Mouse (Mus musculus) forebrain, embryonic 11.5 days (tissue): ENCODE data around the gene Rpn2. TPM values are rescaled to one million over a fixed set of nuclear protein-coding genes. Genes with fewer than 3 reads are reported as not detected.
A peak's percentile ranks its signal among the peaks of the same experiment; 100 is the strongest.

Source experiments
- ATAC-seq: fragments of 200-750 bp; cut with Nextera tagmentation; replicated peaks from 2 replicates; pipeline ENCODE4 v1.8.0; 2017; ENCODE audit warnings: moderate TSS enrichment; ENCODE audit not compliant: low FRiP score
- DNase-seq: peaks from one replicate; pipeline ENCODE4 v3.0.0-alpha.2; 2017; ENCODE audit warnings: low spot score
- H3K27ac ChIP-seq: fragments of 300-500 bp; sonication (generic); 2 replicates; pipeline ENCODE4 v1.5.1; 2014; ENCODE audit warnings: low read depth, low read length
- H3K27me3 ChIP-seq: fragments of 300-500 bp; sonication (generic); 2 replicates; pipeline ENCODE4 v1.6.1; 2014; ENCODE audit warnings: mild to moderate bottlenecking, low read length, mixed read lengths; ENCODE audit not compliant: control insufficient read depth, insufficient read depth
- H3K36me3 ChIP-seq: fragments of 300-500 bp; sonication (generic); 2 replicates; pipeline ENCODE4 v1.6.1; 2014; ENCODE audit warnings: mild to moderate bottlenecking, low read length, moderate library complexity, mixed read lengths; ENCODE audit not compliant: control insufficient read depth, insufficient read depth
- H3K4me1 ChIP-seq: fragments of 300-500 bp; sonication (generic); replicated peaks from 2 replicates; pipeline ENCODE4 v1.6.1; 2014; ENCODE audit warnings: low read length, mixed read lengths; ENCODE audit not compliant: control insufficient read depth, insufficient read depth
- H3K4me2 ChIP-seq: fragments of 300-500 bp; sonication (generic); 2 replicates; pipeline ENCODE4 v1.6.1; 2014; ENCODE audit warnings: low read depth, mild to moderate bottlenecking, low read length, moderate library complexity, mixed read lengths; ENCODE audit not compliant: severe bottlenecking
- H3K4me3 ChIP-seq: fragments of 300-500 bp; sonication (generic); 2 replicates; pipeline ENCODE4 v1.5.1; 2014; ENCODE audit warnings: low read depth, low read length
- H3K9ac ChIP-seq: fragments of 300-500 bp; sonication (generic); 2 replicates; pipeline ENCODE4 v1.6.1; 2014; ENCODE audit warnings: low read length
- H3K9me3 ChIP-seq: fragments of 300-500 bp; sonication (generic); 2 replicates; pipeline ENCODE4 v1.6.1; 2016; ENCODE audit warnings: low read length, mixed read lengths; ENCODE audit not compliant: control insufficient read depth
- WGBS: fragments of 180-500 bp; shearing (Covaris S2); extraction: QIAGEN DNeasy Blood & Tissue Kit; methylation state at CpG from one replicate; pipeline ENCODE4 v1.1.7; 2014; 5-methylcytosine and 5-hydroxymethylcytosine counted together
- polyA plus RNA-seq: library from polyadenylated mRNA; unstranded; fragments of >200 nt; fragmentation: Nextera tagmentation; extraction: Ambion mirVana; gene quantifications from 2 replicates; pipeline ENCODE4 v1.2.1, GENCODE M21; 2014

Gene Rpn2
- polyA plus RNA-seq, 1 experiment from 2014 or later: 277 TPM

GRCm38 (mm10) chr2:157349121-157349778, 70.4 kb downstream of the Rpn2 start:
- H3K4me1 ChIP-seq: peaks cover 6% of the 10 kb centered on the region; the same call in 1 of the 2 replicates
- no peak overlapping the region; the same call in 1 of the 2 replicates for H3K9ac ChIP-seq

GRCm38 (mm10) chr2:157353183-157353582, 74.4 kb downstream of the Rpn2 start:
- Histone ChIP-seq H3K9me3 (no peaks in the 10 kb centered on the region), H3K4me3 (no peak overlapping the region), H3K27me3 (no peaks in the 10 kb centered on the region), H3K36me3 (no peaks in the 10 kb centered on the region), H3K27ac (no peak overlapping the region), H3K9ac (no peak overlapping the region), H3K4me1 (peaks cover 2% of the 10 kb centered on the region; the same call in 1 of the 2 replicates), H3K4me2 (no peak overlapping the region)
- ATAC-seq (no peak), DNase-seq (no peak)
- 76% methylated on average over 4 of the region's 4 CpGs for WGBS

More at GRCm38 (mm10) chr2:157349121-157349778, 70.4 kb downstream of the Rpn2 start:
- Histone ChIP-seq H3K9me3 (no peaks in the 10 kb centered on the region), H3K4me2 (no peak overlapping the region), H3K27ac (peak overlapping the region; percentile 41; the same call in 1 of the 2 replicates), H3K36me3 (no peaks in the 10 kb centered on the region), H3K4me3 (no peak overlapping the region), H3K27me3 (no peaks in the 10 kb centered on the region)
- no peak for DNase-seq
- 57% methylated on average over 12 of the region's 12 CpGs for WGBS
- peak; percentile 53; the same call in 1 of the 2 replicates for ATAC-seq

GRCm38 (mm10) chr2:157354106-157354505, 75.3 kb downstream of the Rpn2 start:
- no peak for DNase-seq
- Histone ChIP-seq H3K9me3 (no peaks in the 10 kb centered on the region), H3K9ac (no peak overlapping the region), H3K27me3 (no peaks in the 10 kb centered on the region), H3K4me2 (no peak overlapping the region), H3K4me3 (no peak overlapping the region), H3K27ac (no peak overlapping the region), H3K4me1 (0 out of 2 replicates have a peak, but pooled peaks cover 2% of the 10 kb centered on the region), H3K36me3 (no peaks in the 10 kb centered on the region)
- WGBS: 69% methylated on average over 3 of the region's 3 CpGs
- ATAC-seq: no peak

GRCm38 (mm10) chr2:157360028-157360427, 81.2 kb downstream of the Rpn2 start:
- no peak overlapping the region for H3K9ac ChIP-seq
- no peaks in the 10 kb centered on the region for H3K27me3 ChIP-seq
- no peaks in the 10 kb centered on the region for H3K36me3 ChIP-seq
- DNase-seq (no peak), ATAC-seq (no peak)
- 86% methylated on average over 5 of the region's 5 CpGs for whole genome bisulfite sequencing
- H3K27ac ChIP-seq: no peak overlapping the region
- no peak overlapping the region for H3K4me2 ChIP-seq
- no peaks in the 10 kb centered on the region for H3K9me3 ChIP-seq
- no peaks in the 10 kb centered on the region for H3K4me1 ChIP-seq
- H3K4me3 ChIP-seq: no peak overlapping the region

DNA sequence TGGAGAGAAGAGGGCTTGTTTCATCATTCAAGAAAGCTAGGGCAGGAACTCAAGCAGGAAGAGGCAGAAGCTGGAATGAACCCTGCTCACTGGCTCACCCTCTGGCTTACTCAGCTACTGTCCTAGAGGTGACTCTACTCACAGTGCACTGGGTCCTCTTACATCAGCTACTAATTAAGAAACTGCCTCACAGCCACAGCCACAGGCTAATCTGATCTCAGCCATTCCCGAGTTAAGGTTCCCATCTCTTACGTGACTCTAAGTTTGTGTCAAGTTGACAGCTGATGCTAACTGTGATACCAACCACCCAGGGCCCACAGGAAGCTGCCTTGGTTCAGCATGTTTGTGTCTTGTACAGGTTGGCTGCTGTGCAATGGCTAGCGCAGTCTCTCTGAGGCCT, 84.2 kb downstream of the Rpn2 start:
- Histone ChIP-seq H3K27me3 (no peaks in the 10 kb centered on the region), H3K4me2 (no peak overlapping the region), H3K4me1 (no peaks in the 10 kb centered on the region; the same call in none of the 2 replicates), H3K27ac (no peak overlapping the region), H3K9ac (no peak overlapping the region), H3K9me3 (no peaks in the 10 kb centered on the region), H3K36me3 (no peaks in the 10 kb centered on the region), H3K4me3 (no peak overlapping the region)
- DNase-seq (no peak), ATAC-seq (no peak)
- WGBS: 91% methylated on average over 3 of the region's 3 CpGs

DNA sequence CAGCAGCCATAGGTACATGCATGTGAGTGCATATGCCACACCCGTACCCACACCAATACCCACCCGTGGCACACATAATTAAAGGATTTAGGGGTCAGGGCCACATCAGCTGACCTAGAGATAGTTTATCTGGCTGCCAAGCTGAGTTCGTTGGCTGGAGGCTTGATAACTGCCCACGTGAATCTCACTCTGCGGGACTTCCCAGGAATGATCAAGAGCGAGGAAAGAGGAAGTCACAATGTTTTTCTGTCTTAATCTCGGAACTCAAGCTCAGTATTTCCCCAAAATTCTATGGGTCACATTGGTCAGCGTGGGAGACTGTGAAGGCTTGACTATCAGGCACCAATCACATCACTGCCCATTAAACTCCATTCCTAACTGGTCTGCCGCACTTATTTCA, 87.9 kb downstream of the Rpn2 start:
- no peak for DNase-seq
- H3K36me3 ChIP-seq: no peaks in the 10 kb centered on the region; the same call in 1 of the 2 replicates
- 87% methylated on average over 9 of the region's 9 CpGs for WGBS
- H3K4me1 ChIP-seq: no peaks in the 10 kb centered on the region; the same call in none of the 2 replicates
- no peak overlapping the region for H3K4me3 ChIP-seq
- no peaks in the 10 kb centered on the region for H3K27me3 ChIP-seq
- peak overlapping the region; percentile 91 for H3K4me2 ChIP-seq
- no peaks in the 10 kb centered on the region for H3K9me3 ChIP-seq
- 0 out of 2 replicates have a peak, but pooled peaks have one; percentile 9 for ATAC-seq
- no peak overlapping the region for H3K27ac ChIP-seq
- no peak overlapping the region for H3K9ac ChIP-seq

DNA sequence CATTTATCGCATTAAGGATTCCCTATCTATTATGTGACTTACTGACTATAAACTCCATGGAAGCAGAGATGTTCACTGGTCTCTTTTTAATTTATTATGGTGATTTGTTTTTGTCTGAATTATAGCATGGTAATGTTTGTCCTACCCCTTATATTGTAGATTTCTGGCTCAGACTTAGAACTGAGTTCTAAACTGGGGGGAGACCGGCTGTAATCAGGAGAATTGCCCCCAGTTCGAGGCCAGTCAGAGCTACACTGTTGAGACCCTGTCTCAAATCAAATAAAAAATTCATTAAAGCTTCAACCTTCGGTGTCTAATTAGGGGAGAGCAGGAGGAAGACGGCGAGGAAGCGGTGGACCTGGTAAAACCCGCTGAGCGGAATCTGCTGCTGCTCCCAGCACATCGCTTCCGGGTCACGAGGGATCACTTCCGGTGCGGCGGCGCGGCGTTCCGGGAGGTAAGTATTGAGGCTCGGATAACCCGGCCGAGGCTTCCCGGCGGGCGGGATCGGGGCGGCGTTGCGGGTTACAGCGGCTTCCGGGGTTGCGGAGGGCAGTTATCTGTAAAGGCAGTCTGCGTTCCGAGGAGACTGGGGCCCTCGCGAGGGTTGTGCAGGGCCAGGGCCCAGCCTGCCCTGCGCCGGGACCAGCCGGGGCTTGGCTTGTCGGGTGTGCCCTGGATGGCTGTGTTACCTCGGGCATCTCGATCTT, 88.5 kb downstream of the Rpn2 start, which contains the start of gene Manbal:
Gene Manbal, plus strand, starts transcription at position 411 of the 710 bp plus-strand sequence.
- peak within 1 kb of the TSS; percentile 82 for H3K27ac ChIP-seq
- no peaks in the 10 kb centered on the region; the same call in none of the 2 replicates for H3K4me1 ChIP-seq
- no peaks in the 10 kb centered on the region; the same call in 1 of the 2 replicates for H3K36me3 ChIP-seq
- H3K27me3 ChIP-seq: no peaks in the 10 kb centered on the region
- peak; percentile 90 for ATAC-seq
- H3K9ac ChIP-seq: peak within 1 kb of the TSS; percentile 98
- peak within 1 kb of the TSS; percentile 91 for H3K4me2 ChIP-seq
- peak within 1 kb of the TSS; percentile 71 for H3K4me3 ChIP-seq
- 5% methylated on average over 42 of the region's 42 CpGs for WGBS
- DNase-seq: peak; percentile 96
- no peaks in the 10 kb centered on the region for H3K9me3 ChIP-seq

- no peaks in the 10 kb centered on the region; the same call in 1 of the 2 replicates for H3K36me3 ChIP-seq
- H3K27me3 ChIP-seq: no peaks in the 10 kb centered on the region
- H3K4me2 ChIP-seq: peak overlapping the region; percentile 91
- no peaks in the 10 kb centered on the region; the same call in none of the 2 replicates for H3K4me1 ChIP-seq
- peak overlapping the region; percentile 98 for H3K9ac ChIP-seq
- ATAC-seq (no peak), DNase-seq (no peak)
- no peaks in the 10 kb centered on the region for H3K9me3 ChIP-seq
- WGBS: 12% methylated on average over 13 of the region's 13 CpGs
- peak overlapping the region; percentile 71 for H3K4me3 ChIP-seq
- peak overlapping the region; percentile 82 for H3K27ac ChIP-seq
These were observed 89.2 kb downstream of the Rpn2 start for GRCm38 (mm10) chr2:157367991-157368390.
